Mouse (Mus musculus) G1E (cell line): ENCODE data around the gene St7. TPM values are rescaled to one million over a fixed set of nuclear protein-coding genes. Genes with fewer than 3 reads are reported as not detected.

Source experiments
- ATAC-seq: 2 replicates; pipeline ENCODE4 v1.8.0; 2016; ENCODE audit warnings: mild to moderate bottlenecking; ENCODE audit not compliant: insufficient number of reproducible peaks, poor library complexity, low FRiP score, severe bottlenecking; ENCODE audit errors: extremely low read depth
- DNase-seq: peaks from one replicate; pipeline ENCODE4 v3.0.0; 2012; ENCODE audit warnings: low spot score
- H3K27me3 ChIP-seq: 2 replicates; pipeline ENCODE4 v1.6.1; 2012; ENCODE audit warnings: mild to moderate bottlenecking, low read length, inconsistent platforms; ENCODE audit not compliant: insufficient read depth
- H3K36me3 ChIP-seq: replicated peaks from 2 replicates; pipeline ENCODE3; 2012; ENCODE audit warnings: mild to moderate bottlenecking, inconsistent platforms
- H3K4me1 ChIP-seq: 2 replicates; pipeline ENCODE4 v1.6.1; 2012; ENCODE audit warnings: low read depth, low read length, inconsistent platforms, mixed read lengths; ENCODE audit not compliant: insufficient read depth
- H3K4me3 ChIP-seq: 2 replicates; pipeline ENCODE4 v1.5.1; 2012; ENCODE audit warnings: low read depth, mild to moderate bottlenecking, inconsistent platforms, low read length, moderate library complexity, mixed read lengths
- H3K9me3 ChIP-seq: replicated peaks from 2 replicates; pipeline ENCODE4 v1.6.1; 2012; ENCODE audit warnings: inconsistent platforms
- CTCF ChIP-seq: IDR thresholded peaks from 2 replicates; pipeline ENCODE4 v1.5.1; 2012; ENCODE audit warnings: low read depth, low read length, inconsistent platforms, mixed read lengths
- GATA1 ChIP-seq: IDR thresholded peaks from 2 replicates; pipeline ENCODE4 v1.6.1; 2012; ENCODE audit warnings: borderline replicate concordance, low read length, inconsistent platforms, mixed read lengths
- GATA2 ChIP-seq: IDR thresholded peaks from 2 replicates; pipeline ENCODE4 v1.6.1; 2012; ENCODE audit warnings: low read depth, low read length, inconsistent platforms, borderline replicate concordance
- POLR2AphosphoS5 ChIP-seq: IDR thresholded peaks from 2 replicates; pipeline ENCODE4 v1.6.1; 2012; ENCODE audit warnings: low read depth, low read length, inconsistent platforms; ENCODE audit not compliant: insufficient replicate concordance
- TAL1 ChIP-seq: conservative IDR thresholded peaks from 2 replicates; pipeline ENCODE4 v1.6.1; 2012; ENCODE audit warnings: low read depth, low read length, inconsistent platforms, mixed read lengths
- polyA plus RNA-seq: library from polyadenylated mRNA; stranded (reverse); fragments of >175 nt; gene quantifications from 2 replicates; pipeline ENCODE4 v1.2.3, GENCODE M21; 2012
- total RNA-seq, 2 experiments: library from RNA; stranded (forward) in 1 of 2; stranded (reverse) in 1 of 2; fragments of 200-1000 nt in 1 of 2; fragments of >200 nt in 1 of 2; fragmentation: Nextera tagmentation in 1 of 2; gene quantifications; 2 replicates each; pipeline ENCODE4 v1.2.3; 2014 to 2017

St7 gene
- total and polyA plus RNA-seq, 3 experiments, result 4.7 to 155 (median 84.7) TPM

- H3K36me3 ChIP-seq, result peaks cover 11% of the 10 kb centered on the region
- ATAC-seq, result no peak
- no peaks in the 10 kb centered on the region for H3K27me3 ChIP-seq
- H3K4me3 ChIP-seq, result no peak overlapping the region
- no peak for TF ChIP-seq GATA1
- no peak for TF ChIP-seq CTCF
- TF ChIP-seq POLR2AphosphoS5, result no peak
- TF ChIP-seq GATA2, result no peak
- TF ChIP-seq TAL1, result no peak
- no peaks in the 10 kb centered on the region for H3K9me3 ChIP-seq
- DNase-seq, result no peak
- H3K4me1 ChIP-seq, result peaks cover 67% of the 10 kb centered on the region
Measured at GRCm38 (mm10) chr6:17727891-17728790, 35.4 kb downstream of the St7 start.

GRCm38 (mm10) chr6:17730122-17730521, 37.4 kb downstream of the St7 start:
- H3K9me3 ChIP-seq, result no peaks in the 10 kb centered on the region
- no peak for ATAC-seq
- peaks cover 69% of the 10 kb centered on the region for H3K4me1 ChIP-seq
- TF ChIP-seq GATA1, result no peak
- TF ChIP-seq CTCF, result no peak
- TF ChIP-seq GATA2, result no peak
- no peak for TF ChIP-seq TAL1
- no peak for TF ChIP-seq POLR2AphosphoS5
- no peaks in the 10 kb centered on the region for H3K27me3 ChIP-seq
- H3K4me3 ChIP-seq, result no peak overlapping the region
- DNase-seq, result no peak
- H3K36me3 ChIP-seq, result peaks cover 11% of the 10 kb centered on the region

GRCm38 (mm10) chr6:17731694-17732093, 39.0 kb downstream of the St7 start:
- H3K9me3 ChIP-seq, result no peaks in the 10 kb centered on the region
- TF ChIP-seq TAL1, result no peak
- no peak for TF ChIP-seq POLR2AphosphoS5
- no peak for TF ChIP-seq GATA2
- no peak for TF ChIP-seq CTCF
- TF ChIP-seq GATA1, result no peak
- peaks cover 71% of the 10 kb centered on the region for H3K4me1 ChIP-seq
- DNase-seq (no peak), ATAC-seq (no peak)
- H3K27me3 ChIP-seq, result no peaks in the 10 kb centered on the region
- H3K4me3 ChIP-seq, result no peak overlapping the region
- peaks cover 8% of the 10 kb centered on the region for H3K36me3 ChIP-seq

- DNase-seq (no peak), ATAC-seq (peak; percentile 45)
- H3K4me3 ChIP-seq, result peak overlapping the region; percentile 69; the same call in 1 of the 2 replicates
- TF ChIP-seq GATA1 (no peak), TAL1 (no peak), CTCF (no peak), GATA2 (no peak), POLR2AphosphoS5 (no peak)
- H3K4me1 ChIP-seq, result peaks cover 71% of the 10 kb centered on the region
- H3K36me3 ChIP-seq, result peaks cover 2% of the 10 kb centered on the region
- no peaks in the 10 kb centered on the region for H3K9me3 ChIP-seq
- H3K27me3 ChIP-seq, result no peaks in the 10 kb centered on the region
Measured at GRCm38 (mm10) chr6:17733951-17734411, 41.2 kb downstream of the St7 start.

- no peaks in the 10 kb centered on the region for H3K9me3 ChIP-seq
- H3K4me3 ChIP-seq, result peak overlapping the region; percentile 50; the same call in 1 of the 2 replicates
- H3K27me3 ChIP-seq, result no peaks in the 10 kb centered on the region
- H3K4me1 ChIP-seq, result peaks cover 84% of the 10 kb centered on the region
- no peaks in the 10 kb centered on the region for H3K36me3 ChIP-seq
- DNase-seq (no peak), ATAC-seq (peak; percentile 30)
- TF ChIP-seq GATA2, result no peak
- TF ChIP-seq TAL1, result no peak
- TF ChIP-seq POLR2AphosphoS5, result no peak
- no peak for TF ChIP-seq CTCF
- no peak for TF ChIP-seq GATA1
Measured at GRCm38 (mm10) chr6:17737262-17737948, 44.7 kb downstream of the St7 start.

- DNase-seq (no peak), ATAC-seq (no peak)
- TF ChIP-seq POLR2AphosphoS5 (no peak), TAL1 (no peak), GATA2 (no peak), CTCF (no peak), GATA1 (no peak)
- H3K4me3 ChIP-seq, result no peak overlapping the region
- H3K27me3 ChIP-seq, result no peaks in the 10 kb centered on the region
- H3K4me1 ChIP-seq, result peaks cover 79% of the 10 kb centered on the region
- no peaks in the 10 kb centered on the region for H3K36me3 ChIP-seq
- H3K9me3 ChIP-seq, result no peaks in the 10 kb centered on the region
Measured at GRCm38 (mm10) chr6:17740128-17740527, 47.4 kb downstream of the St7 start.
